Mouse (Mus musculus): ENCODE data around the gene Zfp446.

DNA sequence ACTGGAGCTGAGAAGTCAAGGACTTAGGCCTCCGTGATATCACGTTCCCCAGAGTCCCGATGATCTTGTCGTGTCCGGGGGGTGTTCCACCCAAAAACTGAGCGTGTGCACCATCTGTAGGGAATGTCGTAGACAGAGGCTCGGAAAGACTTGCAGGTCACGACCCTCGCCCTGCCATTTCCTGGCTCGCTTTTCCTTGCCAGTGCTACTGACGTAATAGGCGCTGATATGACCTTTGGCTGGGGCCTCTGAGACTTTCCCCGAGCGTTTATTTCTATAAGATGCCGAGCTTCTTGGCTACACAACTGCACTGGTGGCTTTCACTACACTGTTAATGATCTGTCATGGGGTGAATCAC is 27.8 kb upstream of the Zfp446 start:
- no peak for TF ChIP-seq CTCF (IDR thresholded peaks at IDR 0.05; ENCODE audit: borderline replicate concordance, insufficient read depth, low read depth, low read length)
- TF ChIP-seq POLR2A (IDR thresholded peaks at IDR 0.05; ENCODE audit: borderline replicate concordance, insufficient read depth, low read length): no peak
